Mouse (Mus musculus) MEL (cell line): ENCODE results near the gene Sstr3. TPM values are rescaled to one million over a fixed set of nuclear protein-coding genes. Genes with fewer than 3 reads are reported as not detected.

Source experiments
- DNase-seq: peaks from one replicate; pipeline ENCODE4 v3.0.0; 2011; ENCODE audit warnings: low read depth, low spot score
- H3K27ac ChIP-seq: 2 replicates; pipeline ENCODE4 v1.5.1; 2012; ENCODE audit warnings: low read depth, mild to moderate bottlenecking, control low read depth, low read length, moderate library complexity; ENCODE audit not compliant: control insufficient read depth
- H3K27me3 ChIP-seq, 2 experiments: fragments of 150-350 bp in 1 of 2; sonication (generic) in 1 of 2; 2 replicates each; pipeline ENCODE4 v1.6.1; 2012; ENCODE audit warnings: low read length in 2 of 2, mild to moderate bottlenecking in 2 of 2, improper control_type of control experiment in 1 of 2, moderate library complexity in 1 of 2; ENCODE audit not compliant: insufficient read depth in 2 of 2, control insufficient read depth in 1 of 2
- H3K36me3 ChIP-seq, 2 experiments: 2 replicates each; pipeline ENCODE4 v1.6.1; 2012 to 2014; ENCODE audit warnings: low read length in 2 of 2, improper control_type of control experiment in 1 of 2, inconsistent platforms in 1 of 2, mild to moderate bottlenecking in 1 of 2; ENCODE audit not compliant: insufficient read depth in 2 of 2, control insufficient read depth in 1 of 2
- H3K4me1 ChIP-seq, 2 experiments: fragments of 150-350 bp in 1 of 2; sonication (generic) in 1 of 2; 2 replicates each; pipeline ENCODE4 v1.6.1; 2012; ENCODE audit warnings: low read length in 2 of 2, improper control_type of control experiment in 1 of 2, mild to moderate bottlenecking in 1 of 2; ENCODE audit not compliant: insufficient read depth in 2 of 2, control insufficient read depth in 1 of 2
- H3K4me3 ChIP-seq, 2 experiments: fragments of 150-350 bp in 1 of 2; sonication (generic) in 1 of 2; 2 replicates each; pipeline ENCODE4 v1.5.1; 2012; ENCODE audit warnings: low read depth in 2 of 2, low read length in 2 of 2, mild to moderate bottlenecking in 2 of 2, moderate library complexity in 2 of 2, control low read depth in 1 of 2, improper control_type of control experiment in 1 of 2; ENCODE audit not compliant: control insufficient read depth in 1 of 2, insufficient read depth in 1 of 2
- H3K79me2 ChIP-seq: 2 replicates; pipeline ENCODE4 v1.6.1; 2012; ENCODE audit warnings: mild to moderate bottlenecking, low read length, moderate library complexity; ENCODE audit not compliant: control insufficient read depth, poor library complexity, insufficient read depth
- H3K9ac ChIP-seq: 2 replicates; pipeline ENCODE4 v1.6.1; 2012; ENCODE audit warnings: low read depth, mild to moderate bottlenecking, control low read depth, low read length, moderate library complexity; ENCODE audit not compliant: control insufficient read depth, poor library complexity, severe bottlenecking
- H3K9me3 ChIP-seq: fragments of 150-350 bp; sonication (generic); replicated peaks from 2 replicates; pipeline ENCODE4 v1.6.1; 2012; ENCODE audit warnings: mild to moderate bottlenecking, low read length, improper control_type of control experiment, moderate library complexity; ENCODE audit not compliant: insufficient read depth
- BHLHE40 ChIP-seq: IDR thresholded peaks from 2 replicates; pipeline ENCODE4 v1.6.1; 2012; ENCODE audit warnings: low read depth, mild to moderate bottlenecking, inconsistent platforms, low read length, improper control_type of control experiment, borderline replicate concordance
- CHD2 ChIP-seq: IDR thresholded peaks from 2 replicates; pipeline ENCODE4 v1.6.1; 2011; ENCODE audit warnings: low read length, improper control_type of control experiment
- ELF1 ChIP-seq: IDR thresholded peaks from 2 replicates; pipeline ENCODE4 v1.6.1; 2014; ENCODE audit warnings: low read depth, mild to moderate bottlenecking, inconsistent platforms, low read length, improper control_type of control experiment, moderate library complexity
- EP300 ChIP-seq, 2 experiments: IDR thresholded peaks; 2 replicates each; pipeline ENCODE4 v1.6.1; 2011; ENCODE audit warnings: improper control_type of control experiment in 2 of 2, low read length in 2 of 2, low read depth in 1 of 2, mild to moderate bottlenecking in 1 of 2
- HCFC1 ChIP-seq: IDR thresholded peaks from 2 replicates; pipeline ENCODE4 v1.6.1; 2012; ENCODE audit warnings: low read depth, mild to moderate bottlenecking, inconsistent platforms, low read length, improper control_type of control experiment, moderate library complexity
- KAT2A ChIP-seq: conservative IDR thresholded peaks from 2 replicates; pipeline ENCODE4 v1.6.1; 2012; ENCODE audit warnings: low read depth, low read length, improper control_type of control experiment, inconsistent platforms
- MAX ChIP-seq: IDR thresholded peaks from 2 replicates; pipeline ENCODE4 v1.6.1; 2011; ENCODE audit warnings: low read length, improper control_type of control experiment
- MAZ ChIP-seq: IDR thresholded peaks from 2 replicates; pipeline ENCODE4 v1.6.1; 2012; ENCODE audit warnings: low read depth, mild to moderate bottlenecking, inconsistent platforms, low read length, improper control_type of control experiment
- MEF2A ChIP-seq: IDR thresholded peaks from 2 replicates; pipeline ENCODE4 v1.6.1; 2014; ENCODE audit warnings: low read depth, mild to moderate bottlenecking, inconsistent platforms, low read length, improper control_type of control experiment; ENCODE audit not compliant: poor library complexity, insufficient replicate concordance, severe bottlenecking; ENCODE audit errors: extremely low read depth
- MXI1 ChIP-seq: IDR thresholded peaks from 2 replicates; pipeline ENCODE4 v1.6.1; 2011; ENCODE audit warnings: mild to moderate bottlenecking, low read depth, low read length, improper control_type of control experiment
- MYB ChIP-seq: IDR thresholded peaks from 2 replicates; pipeline ENCODE4 v1.6.1; 2011; ENCODE audit warnings: mild to moderate bottlenecking, low read depth, low read length, improper control_type of control experiment
- NELFE ChIP-seq: IDR thresholded peaks from 2 replicates; pipeline ENCODE4 v1.6.1; 2011; ENCODE audit warnings: low read depth, low read length, improper control_type of control experiment
- NRF1 ChIP-seq: IDR thresholded peaks from 2 replicates; pipeline ENCODE4 v1.6.1; 2014; ENCODE audit warnings: low read depth, mild to moderate bottlenecking, inconsistent platforms, low read length, improper control_type of control experiment, moderate library complexity; ENCODE audit not compliant: poor library complexity, insufficient read depth, severe bottlenecking
- RAD21 ChIP-seq: IDR thresholded peaks from 2 replicates; pipeline ENCODE4 v1.6.1; 2011; ENCODE audit warnings: mild to moderate bottlenecking, low read depth, low read length, improper control_type of control experiment
- TAL1 ChIP-seq: IDR thresholded peaks from 2 replicates; pipeline ENCODE4 v1.6.1; 2012; ENCODE audit warnings: mild to moderate bottlenecking, inconsistent platforms, low read length, moderate library complexity, mixed read lengths
- TBP ChIP-seq: IDR thresholded peaks from 2 replicates; pipeline ENCODE4 v1.8.0; 2011; ENCODE audit warnings: low read depth, low read length, improper control_type of control experiment
- UBTF ChIP-seq: IDR thresholded peaks from 2 replicates; pipeline ENCODE4 v1.6.1; 2012; ENCODE audit warnings: low read depth, mild to moderate bottlenecking, inconsistent platforms, low read length, improper control_type of control experiment, moderate library complexity, borderline replicate concordance; ENCODE audit not compliant: insufficient read depth
- ZC3H11A ChIP-seq: IDR thresholded peaks from 2 replicates; pipeline ENCODE4 v1.6.1; 2012; ENCODE audit warnings: low read depth, mild to moderate bottlenecking, inconsistent platforms, low read length, improper control_type of control experiment
- ZKSCAN1 ChIP-seq: IDR thresholded peaks from 2 replicates; pipeline ENCODE4 v1.6.1; 2012; ENCODE audit warnings: low read depth, mild to moderate bottlenecking, inconsistent platforms, low read length, improper control_type of control experiment, moderate library complexity
- ZNF384 ChIP-seq: IDR thresholded peaks from 2 replicates; pipeline ENCODE4 v1.6.1; 2012; ENCODE audit warnings: low read depth, mild to moderate bottlenecking, inconsistent platforms, low read length, improper control_type of control experiment
- polyA plus RNA-seq, 2 experiments: library from polyadenylated mRNA; stranded (reverse) in 1 of 2; unstranded in 1 of 2; fragments of >175 nt in 1 of 2; fragments of >200 nt in 1 of 2; gene quantifications; 2 replicates each; pipeline versions ENCODE4 v1.2.1 to v1.2.4; 2012; ENCODE audit warnings: low replicate concordance in 2 of 2, low read depth in 1 of 2; ENCODE audit not compliant: insufficient read length in 2 of 2, insufficient read depth in 1 of 2, missing spikeins in 1 of 2
- total RNA-seq: library from RNA; depleted of rRNA; stranded (reverse); fragments of 300-350 nt; gene quantifications from 2 replicates; pipeline ENCODE4 v1.2.3, GENCODE M21; 2012

Gene Sstr3
- total and polyA plus RNA-seq, 3 experiments = not detected

DNA sequence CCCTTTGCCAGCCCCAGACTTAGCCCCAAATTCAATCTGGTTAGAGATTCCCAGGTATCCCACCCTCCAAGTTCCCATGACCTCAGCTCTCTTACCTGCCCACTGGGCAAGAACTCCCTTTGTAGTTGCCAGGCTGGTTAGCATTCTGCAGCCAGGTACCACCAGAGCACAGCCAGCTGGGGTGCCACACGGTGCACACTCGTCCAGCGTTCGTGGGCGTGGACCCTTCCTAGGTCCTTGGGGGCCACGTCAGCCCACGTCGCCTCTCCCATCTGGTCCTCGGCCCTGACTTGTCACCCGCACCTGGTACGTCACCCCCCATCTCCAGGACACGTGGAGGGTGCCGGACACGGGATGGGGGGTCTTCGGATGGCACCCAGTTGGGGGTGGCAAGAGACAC lies 444 bp downstream of the Sstr3 start:
- Histone ChIP-seq H3K4me1 (peaks cover 0 to 7% of the 10 kb centered on the region in 2 experiments; a peak in 1 of 4 replicates), H3K79me2 (no peaks in the 10 kb centered on the region), H3K36me3 (no peaks in the 10 kb centered on the region), H3K9me3 (no peaks in the 10 kb centered on the region), H3K4me3 (no peak overlapping the region), H3K27me3 (peaks cover 0 to 3% of the 10 kb centered on the region in 2 experiments; a peak in 3 of 4 replicates), H3K27ac (no peak overlapping the region), H3K9ac (no peak overlapping the region)
- TF ChIP-seq MXI1 (no peak), MEF2A (no peak), ELF1 (no peak), HCFC1 (no peak), CHD2 (no peak), ZKSCAN1 (no peak), ZC3H11A (no peak), RAD21 (no peak), TBP (no peak), EP300 (IDR thresholded peaks at IDR 0.05; ENCODE audit: low read depth in 1 of 2, low read length in 2 of 2) (no peak), NRF1 (no peak), BHLHE40 (no peak), MYB (no peak), TAL1 (no peak), KAT2A (no peak), UBTF (no peak), MAZ (no peak), ZNF384 (no peak), NELFE (no peak), MAX (no peak)
- no peak for DNase-seq

DNA sequence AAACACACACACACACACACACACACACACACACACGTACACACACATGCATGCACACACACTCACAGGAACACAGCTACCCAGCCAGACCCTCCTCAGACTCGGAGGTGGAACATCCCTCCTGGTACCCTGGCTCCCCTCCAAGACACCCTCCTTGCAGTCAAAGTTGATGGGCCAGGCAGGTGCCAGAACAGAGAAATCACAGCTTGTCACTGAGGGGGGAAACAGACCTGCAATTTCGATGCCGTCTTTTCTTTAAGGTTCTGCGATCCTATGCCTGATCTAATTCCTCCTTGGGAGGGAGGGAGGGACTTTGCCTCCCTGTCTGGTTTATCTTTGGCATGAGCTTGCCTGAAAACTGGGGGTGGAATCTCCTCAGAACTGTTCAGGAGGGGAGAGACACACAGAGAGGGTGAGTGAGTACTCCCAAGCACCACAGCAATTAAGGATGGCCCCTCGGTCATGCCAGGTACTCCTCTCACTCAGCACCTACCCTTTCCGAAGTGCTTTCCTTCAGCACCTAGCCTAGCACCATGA lies 1.6 kb downstream of the Sstr3 start:
- H3K27me3 ChIP-seq = peaks cover 0 to 3% of the 10 kb centered on the region in 2 experiments; a peak in 3 of 4 replicates
- no peak overlapping the region for H3K4me3 ChIP-seq
- no peaks in the 10 kb centered on the region for H3K79me2 ChIP-seq
- H3K9ac ChIP-seq = no peak overlapping the region
- no peak for TF ChIP-seq BHLHE40
- DNase-seq = no peak
- H3K36me3 ChIP-seq = no peaks in the 10 kb centered on the region
- H3K27ac ChIP-seq = no peak overlapping the region
- H3K9me3 ChIP-seq = no peaks in the 10 kb centered on the region
- 0 out of 4 replicates have a peak, but pooled peaks cover 0 to under 1% of the 10 kb centered on the region in 2 experiments for H3K4me1 ChIP-seq
